ENCODE assay signal across 8 mouse cellular contexts in the genomic region with DNA sequence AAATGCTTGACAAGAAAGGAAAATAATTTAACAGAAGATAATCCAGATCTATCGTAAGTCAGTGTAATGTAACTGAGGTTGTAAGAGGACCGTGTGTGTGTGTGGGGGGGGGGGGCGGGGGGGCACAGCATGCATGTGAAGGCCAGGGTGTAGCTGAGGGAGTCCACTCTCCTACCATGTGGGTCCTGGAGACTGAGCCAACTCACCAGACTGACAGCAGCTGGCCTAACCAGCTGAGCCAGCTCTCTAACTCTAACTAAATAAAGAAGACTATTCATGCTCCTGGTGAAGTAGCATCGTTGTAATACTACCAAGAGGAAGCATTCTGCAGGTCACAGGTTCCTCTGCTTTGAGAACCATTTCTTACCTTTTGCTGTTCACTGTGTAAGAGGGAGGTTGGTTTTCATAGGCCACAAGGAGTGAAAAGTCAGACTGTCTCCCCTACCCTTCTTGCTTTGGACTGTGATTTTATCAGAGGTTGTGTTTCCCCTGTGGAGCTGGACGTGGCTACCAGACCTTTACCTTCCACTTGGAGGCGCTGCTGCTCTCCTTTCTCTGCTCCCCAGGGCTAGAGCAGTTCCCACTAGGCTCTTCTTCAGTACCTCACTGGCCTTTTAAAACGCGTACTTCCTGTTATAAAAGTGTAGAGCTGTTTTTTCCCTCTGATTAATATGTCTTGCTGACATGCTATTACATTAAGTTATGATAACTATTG. TPM values are rescaled to one million over a fixed set of nuclear protein-coding genes. Genes with fewer than 3 reads are reported as not detected.
DNase-seq lines count a peak whose midpoint lies in the region; ATAC-seq and TF ChIP-seq lines count a peak whose summit lies in the region.

No protein-coding gene starts in this region.

- ATAC-seq in frontal cortex, adult (ENCODE audit: low TSS enrichment): peak; percentile 87
- ATAC-seq in midbrain, embryonic 15.5 days (replicated peaks): no peak
- no peak for ATAC-seq in liver, embryonic 14.5 days (ENCODE audit: insufficient read depth)

- intact Hi-C loops in heart, postnatal 25 days (cut with DNase I): no loop called here

- no peaks in the 10 kb centered on the region for H3K9me3 ChIP-seq in midbrain, embryonic 10.5 days (replicated peaks)
- H3K9me3 ChIP-seq in midbrain, embryonic 15.5 days: no peaks in the 10 kb centered on the region
- no peaks in the 10 kb centered on the region for H3K9me3 ChIP-seq in liver, embryonic 14.5 days (ENCODE audit: control insufficient read depth, low read length)

- H3K4me1 ChIP-seq in midbrain, embryonic 10.5 days: no peaks in the 10 kb centered on the region
- no peaks in the 10 kb centered on the region for H3K4me1 ChIP-seq in midbrain, embryonic 15.5 days
- no peaks in the 10 kb centered on the region for H3K4me1 ChIP-seq in liver, embryonic 14.5 days (replicated peaks; ENCODE audit: control insufficient read depth in 2 of 2, insufficient read depth in 2 of 2, low read length in 1 of 2)

- peaks cover 38% of the 10 kb centered on the region for H3K36me3 ChIP-seq in midbrain, embryonic 10.5 days
- H3K36me3 ChIP-seq in midbrain, embryonic 15.5 days (replicated peaks): peaks cover 28% of the 10 kb centered on the region
- peaks cover 9% of the 10 kb centered on the region for H3K36me3 ChIP-seq in liver, embryonic 14.5 days (replicated peaks; ENCODE audit: control insufficient read depth, insufficient read depth, low read depth)

- no peak overlapping the region for H3K27ac ChIP-seq in midbrain, embryonic 10.5 days (replicated peaks)
- H3K27ac ChIP-seq in midbrain, embryonic 15.5 days: no peak overlapping the region
- no peak overlapping the region for H3K27ac ChIP-seq in liver, embryonic 14.5 days

- H3K27me3 ChIP-seq in midbrain, embryonic 10.5 days (ENCODE audit: low read depth, poor library complexity, severe bottlenecking): no peaks in the 10 kb centered on the region
- no peaks in the 10 kb centered on the region for H3K27me3 ChIP-seq in midbrain, embryonic 15.5 days (replicated peaks)
- no peaks in the 10 kb centered on the region for H3K27me3 ChIP-seq in liver, embryonic 14.5 days (ENCODE audit: control insufficient read depth, insufficient read depth, low read length)

- WGBS in midbrain, embryonic 10.5 days: 73% methylated on average over 8 of the region's 8 CpGs
- 68% methylated on average over 8 of the region's 8 CpGs for WGBS in midbrain, embryonic 15.5 days
- 68% methylated on average over 8 of the region's 8 CpGs for WGBS in liver, embryonic 14.5 days (ENCODE audit: insufficient replicate concordance)

- no peak overlapping the region for H3K9ac ChIP-seq in midbrain, embryonic 15.5 days
- no peak overlapping the region for H3K9ac ChIP-seq in liver, embryonic 14.5 days (replicated peaks)

- TF ChIP-seq CTCF in liver, embryonic 14.5 days (IDR thresholded peaks at IDR 0.05; ENCODE audit: low read depth): peak; percentile 24

- H3K4me3 ChIP-seq in midbrain, embryonic 10.5 days: no peak overlapping the region
- no peak overlapping the region for H3K4me3 ChIP-seq in midbrain, embryonic 15.5 days
- no peak overlapping the region for H3K4me3 ChIP-seq in liver, embryonic 14.5 days (ENCODE audit: insufficient read depth in 1 of 2, low read depth in 2 of 2, low read length in 2 of 2)

- no peak for TF ChIP-seq EP300 in liver, embryonic 14.5 days (IDR thresholded peaks at IDR 0.05; ENCODE audit: low read depth)

- no peak overlapping the region for H3K4me2 ChIP-seq in midbrain, embryonic 15.5 days
- H3K4me2 ChIP-seq in liver, embryonic 14.5 days (ENCODE audit: low read depth): no peak overlapping the region

- no peak for DNase-seq in frontal cortex, postnatal 10 days (ENCODE audit: low spot score in 2 of 2)
- peak; percentile 14 for DNase-seq in midbrain, embryonic 10.5 days (ENCODE audit: low spot score)
- DNase-seq in c-Kit-positive CD71-negative TER-119-negative erythroid progenitor cells, embryonic 14.5 days (ENCODE audit: low read depth): peak; percentile 7
- no peak for DNase-seq in liver, embryonic 14.5 days (ENCODE audit: low read depth in 3 of 3, low spot score in 3 of 3)
- no peak for DNase-seq in spleen, adult 18-20 months
- no peak for DNase-seq in heart, postnatal 25 days (ENCODE audit: low spot score)

RNA-seq across cellular contexts. Expression of gene Impg2, which starts 28.1 kb away (rescaled TPM):
- polyA plus RNA-seq in midbrain, embryonic 10.5 days (2016; fragmentation: Nextera tagmentation; extraction: Ambion mirVana): 0.04 and 0.20 TPM in 2 replicates
- 0.23 and 0.27 TPM in 2 replicates for polyA plus RNA-seq in midbrain, embryonic 15.5 days (2015; fragmentation: Nextera tagmentation; extraction: Ambion mirVana)
- polyA plus RNA-seq in liver, embryonic 14.5 days (2012; rRNA removed): 0.16 and 0.28 TPM in 2 replicates
- 0.04 and 0.19 TPM in 2 replicates for polyA plus RNA-seq in liver, embryonic 14.5 days (2014; fragmentation: Nextera tagmentation; extraction: Ambion mirVana)
- under 1 TPM; 0.05 to 0.08 TPM for total RNA-seq in heart, postnatal 25 days (2021)

Comparison
In these comparisons a context has a peak if more than half of its experiments do, and no peak if none do; other contexts are left out.
1. DNase-seq: peak in midbrain, embryonic 10.5 days (single experiment) and c-Kit-positive CD71-negative TER-119-negative erythroid progenitor cells, embryonic 14.5 days (single experiment); none in frontal cortex, postnatal 10 days (0 of 2), liver, embryonic 14.5 days (0 of 3), spleen, adult 18-20 months (0 of 2) and heart, postnatal 25 days (single experiment).